Mouse (Mus musculus): ENCODE measurements around the gene Adm2.

- TF ChIP-seq CTCF (IDR thresholded peaks at IDR 0.05; ENCODE audit: extremely low read depth, insufficient read depth, insufficient read length, insufficient replicate concordance) (no peak), POLR2A (IDR thresholded peaks at IDR 0.05; ENCODE audit: low read depth, low read length) (no peak)
Measured at GRCm38 (mm10) chr15:89372536-89372935, 50.0 kb downstream of the Adm2 start.
